Mouse (Mus musculus): ENCODE measurements around the gene Nme4. TPM values are rescaled to one million over a fixed set of nuclear protein-coding genes. Genes with fewer than 3 reads are reported as not detected.

The Nme4 gene
- total and polyA plus RNA-seq, 2 experiments from 2014 or later, result 26.5 to 60.6 TPM

- Histone ChIP-seq H3K4me2 (ENCODE audit: low read depth, low read length) (no peak overlapping the region), H3K27ac (ENCODE audit: low read depth) (no peak overlapping the region), H3K27me3 (ENCODE audit: control insufficient read depth, insufficient read depth, low read length) (no peaks in the 10 kb centered on the region), H3K4me1 (ENCODE audit: control insufficient read depth, insufficient read depth) (peaks cover 3% of the 10 kb centered on the region; the same call in 1 of the 2 replicates), H3K36me3 (replicated peaks; ENCODE audit: control insufficient read depth, insufficient read depth, low read length) (no peaks in the 10 kb centered on the region), H3K9ac (replicated peaks; ENCODE audit: low read depth, low read length) (no peak overlapping the region), H3K9me3 (replicated peaks; ENCODE audit: control insufficient read depth, low read length) (no peaks in the 10 kb centered on the region), H3K4me3 (ENCODE audit: low read depth, low read length) (no peak overlapping the region)
- DNase-seq (ENCODE audit: low spot score) (no peak), ATAC-seq (ENCODE audit: insufficient read depth, low read depth) (no peak)
- TF ChIP-seq EP300 (IDR thresholded peaks at IDR 0.05; ENCODE audit: low read depth), result no peak
- no peak for TF ChIP-seq CTCF (IDR thresholded peaks at IDR 0.05; ENCODE audit: low read depth)
- 89% methylated on average over 4 of the region's 4 CpGs for WGBS
Observed at GRCm38 (mm10) chr17:26052074-26052473, 43.3 kb downstream of the Nme4 start.

GRCm38 (mm10) chr17:26048118-26048517 lies 47.3 kb downstream of the Nme4 start:
- peak; percentile 40 for DNase-seq (ENCODE audit: low spot score)
- 47% methylated on average over 8 of the region's 8 CpGs for WGBS
- Histone ChIP-seq H3K9ac (replicated peaks; ENCODE audit: low read depth, low read length) (no peak overlapping the region), H3K9me3 (replicated peaks; ENCODE audit: control insufficient read depth, low read length) (no peaks in the 10 kb centered on the region), H3K4me2 (ENCODE audit: low read depth, low read length) (no peak overlapping the region), H3K27me3 (ENCODE audit: control insufficient read depth, insufficient read depth, low read length) (no peaks in the 10 kb centered on the region), H3K36me3 (replicated peaks; ENCODE audit: control insufficient read depth, insufficient read depth, low read length) (no peaks in the 10 kb centered on the region), H3K27ac (ENCODE audit: low read depth) (no peak overlapping the region), H3K4me1 (ENCODE audit: control insufficient read depth, insufficient read depth) (peaks cover 16% of the 10 kb centered on the region), H3K4me3 (ENCODE audit: low read depth, low read length) (no peak overlapping the region)
- TF ChIP-seq CTCF (IDR thresholded peaks at IDR 0.05; ENCODE audit: low read depth), result no peak
- TF ChIP-seq EP300 (IDR thresholded peaks at IDR 0.05; ENCODE audit: low read depth), result no peak
- ATAC-seq (ENCODE audit: insufficient read depth, low read depth), result no peak

GRCm38 (mm10) chr17:26046253-26046997 lies 49.0 kb downstream of the Nme4 start:
- DNase-seq (ENCODE audit: low spot score) (peak; percentile 11), ATAC-seq (ENCODE audit: insufficient read depth, low read depth) (no peak)
- H3K27ac ChIP-seq (ENCODE audit: low read depth), result no peak overlapping the region
- H3K36me3 ChIP-seq (replicated peaks; ENCODE audit: control insufficient read depth, insufficient read depth, low read length), result no peaks in the 10 kb centered on the region
- H3K9me3 ChIP-seq (replicated peaks; ENCODE audit: control insufficient read depth, low read length), result no peaks in the 10 kb centered on the region
- TF ChIP-seq CTCF (IDR thresholded peaks at IDR 0.05; ENCODE audit: low read depth) (no peak), EP300 (IDR thresholded peaks at IDR 0.05; ENCODE audit: low read depth) (no peak)
- H3K4me2 ChIP-seq (ENCODE audit: low read depth, low read length), result no peak overlapping the region
- H3K4me1 ChIP-seq (ENCODE audit: control insufficient read depth, insufficient read depth), result peaks cover 22% of the 10 kb centered on the region
- H3K27me3 ChIP-seq (ENCODE audit: control insufficient read depth, insufficient read depth, low read length), result no peaks in the 10 kb centered on the region
- H3K4me3 ChIP-seq (ENCODE audit: low read depth, low read length), result no peak overlapping the region
- no peak overlapping the region for H3K9ac ChIP-seq (replicated peaks; ENCODE audit: low read depth, low read length)
- WGBS, result 47% methylated on average over 10 of the region's 10 CpGs

DNA sequence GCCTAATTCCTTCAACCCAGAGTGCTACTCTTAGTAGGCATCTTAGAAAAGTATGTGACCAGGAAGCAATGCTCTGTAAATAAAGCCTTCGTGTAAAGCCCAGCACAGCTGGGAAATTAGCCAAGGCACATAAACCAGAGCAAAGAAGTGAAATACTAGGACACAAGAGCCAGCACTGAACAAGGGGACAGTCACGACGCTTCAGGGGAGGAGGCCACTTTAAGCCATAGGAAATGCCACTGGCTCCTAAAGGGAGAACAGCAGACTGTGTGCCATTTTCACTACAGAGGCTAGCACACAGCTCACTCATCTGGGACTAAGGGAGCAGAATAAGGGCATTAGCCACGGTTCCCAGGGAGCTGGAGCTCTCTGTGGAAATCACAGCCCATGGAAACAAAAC lies 50.1 kb downstream of the Nme4 start:
- no peak overlapping the region for H3K27ac ChIP-seq (ENCODE audit: low read depth)
- H3K4me3 ChIP-seq (ENCODE audit: low read depth, low read length), result no peak overlapping the region
- H3K4me1 ChIP-seq (ENCODE audit: control insufficient read depth, insufficient read depth), result peaks cover 22% of the 10 kb centered on the region
- H3K9me3 ChIP-seq (replicated peaks; ENCODE audit: control insufficient read depth, low read length), result no peaks in the 10 kb centered on the region
- H3K36me3 ChIP-seq (replicated peaks; ENCODE audit: control insufficient read depth, insufficient read depth, low read length), result no peaks in the 10 kb centered on the region
- DNase-seq (ENCODE audit: low spot score) (peak; percentile 8), ATAC-seq (ENCODE audit: insufficient read depth, low read depth) (no peak)
- 52% methylated on average over 4 of the region's 4 CpGs for WGBS
- no peak overlapping the region for H3K9ac ChIP-seq (replicated peaks; ENCODE audit: low read depth, low read length)
- TF ChIP-seq EP300 (IDR thresholded peaks at IDR 0.05; ENCODE audit: low read depth) (no peak), CTCF (IDR thresholded peaks at IDR 0.05; ENCODE audit: low read depth) (no peak)
- H3K27me3 ChIP-seq (ENCODE audit: control insufficient read depth, insufficient read depth, low read length), result no peaks in the 10 kb centered on the region
- H3K4me2 ChIP-seq (ENCODE audit: low read depth, low read length), result no peak overlapping the region

- H3K9me3 ChIP-seq (replicated peaks; ENCODE audit: control insufficient read depth, low read length), result no peaks in the 10 kb centered on the region
- ATAC-seq (ENCODE audit: insufficient read depth, low read depth) (peak; percentile 91), DNase-seq (ENCODE audit: low spot score) (peak; percentile 80)
- peak overlapping the region; percentile 95 for H3K27ac ChIP-seq (ENCODE audit: low read depth)
- peak overlapping the region; percentile 40; the same call in 1 of the 2 replicates for H3K9ac ChIP-seq (replicated peaks; ENCODE audit: low read depth, low read length)
- 0 out of 2 replicates have a peak overlapping the region, but pooled peaks have one; percentile 13 for H3K4me3 ChIP-seq (ENCODE audit: low read depth, low read length)
- no peaks in the 10 kb centered on the region for H3K36me3 ChIP-seq (replicated peaks; ENCODE audit: control insufficient read depth, insufficient read depth, low read length)
- peak overlapping the region; percentile 55 for H3K4me2 ChIP-seq (ENCODE audit: low read depth, low read length)
- 13% methylated on average over 5 of the region's 5 CpGs for WGBS
- TF ChIP-seq CTCF (IDR thresholded peaks at IDR 0.05; ENCODE audit: low read depth), result peak; percentile 30; the same call in 1 of the 2 replicates
- no peak for TF ChIP-seq EP300 (IDR thresholded peaks at IDR 0.05; ENCODE audit: low read depth)
- H3K4me1 ChIP-seq (ENCODE audit: control insufficient read depth, insufficient read depth), result peaks cover 21% of the 10 kb centered on the region
- no peaks in the 10 kb centered on the region for H3K27me3 ChIP-seq (ENCODE audit: control insufficient read depth, insufficient read depth, low read length)
Observed at GRCm38 (mm10) chr17:26043249-26043636, 52.2 kb downstream of the Nme4 start.
